Comparison of ENCODE assay signal across 10 mouse cellular contexts in genomic region chr8:23360850-23361274, GRCm38 (mm10).
A peak's percentile ranks its signal among the peaks of the same experiment; 100 is the strongest.
DNase-seq lines count a peak whose midpoint lies in the region; ATAC-seq lines count a peak whose summit lies in the region.
"Had no signal": no experiment of that assay in that cellular context is flagged by ENCODE, and none has a peak within 500 bp of the region (broad histone marks: within the 10 kb centered on the region; RNA-seq: fewer than 3 reads in every experiment).

No protein-coding gene starts in this region.

- peaks cover 7% of the 10 kb centered on the region; the same call in 1 of the 2 replicates for H3K9me3 ChIP-seq in heart, embryonic 11.5 days (replicated peaks; ENCODE audit: control insufficient read depth, low read length)
- peaks cover 5% of the 10 kb centered on the region; the same call in 1 of the 2 replicates for H3K9me3 ChIP-seq in forebrain, embryonic 11.5 days (ENCODE audit: control insufficient read depth, low read length)
- H3K9me3 ChIP-seq in limb, embryonic 11.5 days (ENCODE audit: control insufficient read depth, low read length) = no peaks in the 10 kb centered on the region
- H3K9me3 ChIP-seq in neural tube, embryonic 14.5 days (ENCODE audit: control insufficient read depth, low read length) = no peaks in the 10 kb centered on the region; the same call in 1 of the 2 replicates

- no peaks in the 10 kb centered on the region for H3K36me3 ChIP-seq in heart, embryonic 11.5 days (ENCODE audit: control insufficient read depth, insufficient read depth, low read length)
- no peaks in the 10 kb centered on the region for H3K36me3 ChIP-seq in forebrain, embryonic 11.5 days (ENCODE audit: control insufficient read depth, insufficient read depth, low read length)
- H3K36me3 ChIP-seq in limb, embryonic 11.5 days (ENCODE audit: control insufficient read depth, insufficient read depth, low read length) = no peaks in the 10 kb centered on the region
- no peaks in the 10 kb centered on the region for H3K36me3 ChIP-seq in neural tube, embryonic 14.5 days (ENCODE audit: control insufficient read depth, insufficient read depth, low read length)

- WGBS in heart, embryonic 11.5 days (ENCODE audit: insufficient replicate concordance) = 14% methylated on average over 9 of the region's 9 CpGs
- 5% methylated on average over 9 of the region's 9 CpGs for WGBS in forebrain, embryonic 11.5 days
- WGBS in limb, embryonic 11.5 days = 26% methylated on average over 9 of the region's 9 CpGs
- WGBS in neural tube, embryonic 14.5 days = 9% methylated on average over 9 of the region's 9 CpGs

- DNase-seq in heart, adult 9 months (ENCODE audit: low spot score in 2 of 2) = no peak
- DNase-seq in forebrain, embryonic 11.5 days (ENCODE audit: low spot score) = peak; percentile 89
- peak; percentile 32 for DNase-seq in limb, embryonic 11.5 days (ENCODE audit: low spot score)
- no peak for DNase-seq in kidney, postnatal 10 days
- DNase-seq in B cell, adult 2 months = no peak
- DNase-seq in frontal cortex, postnatal 25 days (ENCODE audit: low spot score in 2 of 2) = no peak

- H3K27me3 ChIP-seq in heart, embryonic 11.5 days (ENCODE audit: control insufficient read depth, insufficient read depth, low read length) = no peaks in the 10 kb centered on the region
- no peaks in the 10 kb centered on the region for H3K27me3 ChIP-seq in forebrain, embryonic 11.5 days (ENCODE audit: control insufficient read depth, insufficient read depth, low read length)
- no peaks in the 10 kb centered on the region for H3K27me3 ChIP-seq in limb, embryonic 11.5 days (ENCODE audit: control insufficient read depth, insufficient read depth, low read length)
- no peaks in the 10 kb centered on the region for H3K27me3 ChIP-seq in neural tube, embryonic 14.5 days (ENCODE audit: control insufficient read depth, insufficient read depth, low read length)

- no peak overlapping the region for H3K4me2 ChIP-seq in heart, embryonic 11.5 days
- H3K4me2 ChIP-seq in forebrain, embryonic 11.5 days (ENCODE audit: low read depth, low read length, severe bottlenecking) = peak overlapping the region; percentile 15; the same call in 1 of the 2 replicates
- H3K4me2 ChIP-seq in limb, embryonic 11.5 days (ENCODE audit: low read depth, severe bottlenecking) = no peak overlapping the region
- no peak overlapping the region for H3K4me2 ChIP-seq in neural tube, embryonic 14.5 days (ENCODE audit: low read depth, low read length)

- ATAC-seq in heart, embryonic 11.5 days (replicated peaks; ENCODE audit: insufficient number of reproducible peaks, low FRiP score, low TSS enrichment) = no peak
- peak; percentile 97 for ATAC-seq in forebrain, embryonic 11.5 days (replicated peaks; ENCODE audit: low FRiP score)
- ATAC-seq in limb, embryonic 11.5 days (ENCODE audit: insufficient number of reproducible peaks, low FRiP score, low TSS enrichment, low read depth) = no peak
- peak; percentile 87 for ATAC-seq in neural tube, embryonic 14.5 days (ENCODE audit: low read depth)

- H3K4me1 ChIP-seq in heart, embryonic 11.5 days (ENCODE audit: control insufficient read depth, insufficient read depth, low read length) = 0 out of 2 replicates have a peak, but pooled peaks cover 4% of the 10 kb centered on the region
- H3K4me1 ChIP-seq in forebrain, embryonic 11.5 days (replicated peaks; ENCODE audit: control insufficient read depth, insufficient read depth, low read length) = peaks cover 11% of the 10 kb centered on the region; the same call in 1 of the 2 replicates
- H3K4me1 ChIP-seq in limb, embryonic 11.5 days (ENCODE audit: control insufficient read depth, insufficient read depth, low read length) = no peaks in the 10 kb centered on the region
- no peaks in the 10 kb centered on the region; the same call in 1 of the 2 replicates for H3K4me1 ChIP-seq in neural tube, embryonic 14.5 days (ENCODE audit: control insufficient read depth, insufficient read depth, low read length)

- H3K9ac ChIP-seq in heart, embryonic 11.5 days (ENCODE audit: low read depth, low read length) = peak overlapping the region; percentile 39; the same call in 1 of the 2 replicates
- H3K9ac ChIP-seq in forebrain, embryonic 11.5 days (ENCODE audit: low read length) = peak overlapping the region; percentile 37; the same call in 1 of the 2 replicates
- 0 out of 2 replicates have a peak overlapping the region, but pooled peaks have one; percentile 34 for H3K9ac ChIP-seq in limb, embryonic 11.5 days (ENCODE audit: low read length)
- H3K9ac ChIP-seq in neural tube, embryonic 14.5 days (replicated peaks; ENCODE audit: low read depth, low read length) = no peak overlapping the region
- H3K9ac ChIP-seq: liver, embryonic 14.5 days had no signal

- H3K27ac ChIP-seq in heart, embryonic 11.5 days (ENCODE audit: low read depth, low read length) = peak overlapping the region; percentile 60
- H3K27ac ChIP-seq in forebrain, embryonic 11.5 days (ENCODE audit: low read depth, low read length) = peak overlapping the region; percentile 94
- H3K27ac ChIP-seq in limb, embryonic 11.5 days (replicated peaks; ENCODE audit: low read depth, low read length) = no peak overlapping the region
- H3K27ac ChIP-seq in neural tube, embryonic 14.5 days (ENCODE audit: low read depth, low read length) = no peak overlapping the region
- H3K27ac ChIP-seq: liver, embryonic 14.5 days had no signal

- H3K4me3 ChIP-seq in heart, embryonic 11.5 days (ENCODE audit: low read depth, low read length) = no peak overlapping the region
- H3K4me3 ChIP-seq in forebrain, embryonic 11.5 days (ENCODE audit: low read depth, low read length) = no peak overlapping the region
- H3K4me3 ChIP-seq in limb, embryonic 11.5 days (ENCODE audit: low read depth, low read length) = no peak overlapping the region
- H3K4me3 ChIP-seq in neural tube, embryonic 14.5 days (ENCODE audit: low read depth, low read length) = no peak overlapping the region
- H3K4me3 ChIP-seq: erythroblast, embryonic 14.5 days had no signal

Comparison
In these comparisons a context has a peak if more than half of its experiments do, and no peak if none do; other contexts are left out.
1. ATAC-seq: peak in forebrain, embryonic 11.5 days (single experiment) and neural tube, embryonic 14.5 days (single experiment); none in heart, embryonic 11.5 days (single experiment) and limb, embryonic 11.5 days (single experiment).
2. H3K27ac ChIP-seq: peak in heart, embryonic 11.5 days (single experiment) and forebrain, embryonic 11.5 days (single experiment); none in limb, embryonic 11.5 days (single experiment) and neural tube, embryonic 14.5 days (single experiment).
3. DNase-seq: peak in forebrain, embryonic 11.5 days (single experiment) and limb, embryonic 11.5 days (single experiment); none in heart, adult 9 months (0 of 2), kidney, postnatal 10 days (single experiment), B cell, adult 2 months (0 of 2) and frontal cortex, postnatal 25 days (0 of 2).